Mouse (Mus musculus): Measurements from ENCODE around the gene Zfp87. TPM values are rescaled to one million over a fixed set of nuclear protein-coding genes. Genes with fewer than 3 reads are reported as not detected.

Zfp87 gene
- 25.8 TPM for polyA plus RNA-seq (2015; fragmentation: Illumina TruSeq; extraction: RNeasy Lipid Tissue Mini Kit (QIAGEN cat#74804); ENCODE audit: low read depth, low replicate concordance)

DNA sequence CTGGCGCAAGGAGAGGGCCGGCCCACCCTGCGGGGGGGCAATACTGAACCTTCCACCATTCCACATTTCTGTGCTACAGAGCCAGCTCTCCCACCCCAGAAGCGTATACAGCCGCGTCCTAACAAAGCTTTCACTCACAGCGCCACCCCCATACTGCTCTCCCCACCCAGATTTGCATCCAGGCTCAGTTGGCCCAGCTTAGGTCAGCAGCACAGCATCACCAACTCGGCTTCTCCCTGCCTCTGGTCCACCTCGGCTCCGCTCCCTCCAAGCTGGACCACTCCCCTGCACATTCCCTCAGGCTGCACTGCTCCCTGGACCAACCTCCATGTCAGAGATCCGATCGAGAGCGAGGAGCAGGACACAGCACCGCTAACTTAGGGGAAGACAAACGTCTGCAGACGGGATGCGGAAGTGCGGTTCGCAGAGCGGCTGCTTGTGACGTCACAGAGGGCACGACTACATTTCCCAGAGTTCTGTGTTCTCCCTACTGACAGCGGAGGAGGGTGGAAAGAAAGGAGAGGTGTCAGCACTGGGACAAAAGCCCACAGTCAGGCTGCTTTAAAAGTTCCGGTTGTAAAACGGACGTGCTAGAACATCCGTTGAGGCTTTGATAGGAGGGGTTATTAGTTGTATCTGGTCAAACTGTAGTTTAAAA is at the start of gene Zfp87, which contains the start of gene Gm26965:
Gene Zfp87 (minus strand): TSS at position 425 of the 658 bp plus-strand sequence.
Gene Gm26965 (minus strand): TSS at position 399 of the 658 bp plus-strand sequence.

DNA sequence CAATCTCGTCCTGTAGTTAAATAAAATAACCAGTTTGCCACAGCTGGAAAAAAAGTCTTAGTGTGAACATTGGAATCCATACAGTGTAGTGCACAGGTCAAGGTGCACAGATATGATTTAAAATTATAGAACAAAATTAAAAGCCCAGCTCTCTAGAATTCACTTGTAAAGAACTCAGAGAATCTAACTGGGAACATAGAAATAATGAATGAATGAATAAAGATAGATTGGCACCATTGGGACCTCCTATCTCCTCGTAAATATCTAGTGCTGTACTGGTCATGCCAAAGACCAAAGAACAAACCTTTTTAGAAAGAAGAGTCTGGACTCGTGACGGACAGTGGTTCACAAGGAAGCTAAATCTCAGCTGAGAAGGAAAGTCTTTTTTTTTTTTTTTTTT is 27.8 kb upstream of the Zfp87 start, which contains the start of gene Zfp748:
Gene Zfp748 (minus strand): TSS at position 101 of the 400 bp plus-strand sequence.

DNA sequence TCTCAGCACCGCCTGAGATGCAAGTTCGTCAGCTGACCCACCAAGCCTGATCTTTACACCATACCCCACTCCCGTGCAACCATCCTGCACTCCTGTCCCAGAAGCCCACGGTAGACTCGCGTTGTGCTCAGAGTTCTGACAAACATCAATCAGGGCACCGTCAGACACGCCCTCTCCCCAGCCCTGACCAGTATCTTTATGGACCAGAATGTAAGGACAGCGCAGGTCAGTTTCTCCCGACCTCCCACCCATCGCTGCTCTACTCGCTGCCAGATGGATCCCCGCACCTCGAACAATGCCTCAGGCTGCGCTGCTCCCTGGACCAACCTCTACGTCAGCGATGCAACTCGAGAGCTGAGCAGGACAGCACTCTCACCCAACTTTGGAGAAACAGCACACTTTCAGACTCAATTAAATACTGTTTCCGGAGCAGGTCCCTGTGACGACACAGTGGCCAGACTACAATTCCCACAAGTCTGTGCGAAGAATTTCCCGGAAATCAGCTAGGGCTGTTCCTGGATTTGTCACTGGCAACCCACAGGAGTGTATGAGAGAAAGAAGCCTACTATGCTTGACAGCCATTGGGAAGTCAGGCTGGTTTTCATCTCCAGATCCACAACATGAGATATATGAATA is 25.8 kb downstream of the Zfp87 start, which contains the start of gene Zfp58:
Gene Zfp58 (minus strand): TSS at position 472 of the 636 bp plus-strand sequence.

DNA sequence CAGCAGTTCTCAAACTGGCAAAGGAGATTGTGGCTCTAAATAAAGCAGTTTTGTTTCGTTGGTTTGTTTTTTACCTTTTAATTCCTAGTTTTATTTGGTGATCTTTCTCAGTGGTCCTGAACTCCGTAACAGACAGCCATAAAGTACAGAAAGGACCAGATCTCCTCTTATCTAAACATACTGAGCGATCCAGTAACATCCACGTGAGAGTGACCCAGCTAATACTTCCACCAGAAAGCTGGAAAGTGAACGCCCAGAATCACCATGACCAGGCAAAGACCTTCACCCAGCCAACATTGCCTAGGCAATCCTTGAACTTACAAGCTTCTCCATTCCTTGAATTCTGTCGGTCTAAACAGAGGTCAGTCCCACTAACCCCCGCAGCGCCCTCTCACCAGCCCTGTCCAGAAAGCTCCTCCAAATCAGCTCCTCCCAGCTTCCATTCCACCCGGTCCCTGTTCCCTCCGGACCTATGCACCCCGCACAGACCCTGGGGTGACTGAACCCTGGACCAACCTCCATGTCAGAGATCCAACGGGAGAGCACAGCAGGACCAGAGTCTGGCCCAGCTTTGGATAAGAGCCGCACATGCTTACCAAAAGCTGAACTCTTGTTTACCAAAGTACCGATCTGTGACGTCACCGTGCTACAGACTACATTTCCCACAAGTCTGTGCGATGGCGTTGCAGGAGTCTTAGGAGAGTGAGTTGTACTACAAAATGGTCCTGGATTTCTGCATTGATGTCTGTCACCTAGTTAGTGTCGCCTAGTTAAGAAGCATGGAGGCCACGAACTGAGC is 42.2 kb downstream of the Zfp87 start, which contains the start of gene Zfp874b:
Gene Zfp874b (minus strand): TSS at position 634 of the 799 bp plus-strand sequence.

Other genes starting within 250 kb of the Zfp87 start
- 6.0 TPM for gene Zfp458, start 247.7 kb downstream of the Zfp87 start, polyA plus RNA-seq (2015; fragmentation: Illumina TruSeq; extraction: RNeasy Lipid Tissue Mini Kit (QIAGEN cat#74804); ENCODE audit: low read depth, low replicate concordance)
- gene Zfp457, start 219.7 kb downstream of the Zfp87 start, polyA plus RNA-seq (2015; fragmentation: Illumina TruSeq; extraction: RNeasy Lipid Tissue Mini Kit (QIAGEN cat#74804); ENCODE audit: low read depth, low replicate concordance) = 0.83 TPM
- 2.9 TPM for gene Zfp595, start 193.6 kb downstream of the Zfp87 start, polyA plus RNA-seq (2015; fragmentation: Illumina TruSeq; extraction: RNeasy Lipid Tissue Mini Kit (QIAGEN cat#74804); ENCODE audit: low read depth, low replicate concordance)
- gene Gm28044, start 165.6 kb downstream of the Zfp87 start, polyA plus RNA-seq (2015; fragmentation: Illumina TruSeq; extraction: RNeasy Lipid Tissue Mini Kit (QIAGEN cat#74804); ENCODE audit: low read depth, low replicate concordance) = not detected
- 1.3 TPM for gene Zfp953, start 165.6 kb downstream of the Zfp87 start, polyA plus RNA-seq (2015; fragmentation: Illumina TruSeq; extraction: RNeasy Lipid Tissue Mini Kit (QIAGEN cat#74804); ENCODE audit: low read depth, low replicate concordance)
- not detected for gene Gm28041, start 150.4 kb downstream of the Zfp87 start, polyA plus RNA-seq (2015; fragmentation: Illumina TruSeq; extraction: RNeasy Lipid Tissue Mini Kit (QIAGEN cat#74804); ENCODE audit: low read depth, low replicate concordance)
- 1.5 TPM for gene Zfp456, start 150.4 kb downstream of the Zfp87 start, polyA plus RNA-seq (2015; fragmentation: Illumina TruSeq; extraction: RNeasy Lipid Tissue Mini Kit (QIAGEN cat#74804); ENCODE audit: low read depth, low replicate concordance)
- 3.9 TPM for gene Zfp429, start 126.4 kb downstream of the Zfp87 start, polyA plus RNA-seq (2015; fragmentation: Illumina TruSeq; extraction: RNeasy Lipid Tissue Mini Kit (QIAGEN cat#74804); ENCODE audit: low read depth, low replicate concordance)
- 3.2 TPM for gene Zfp459, start 104.8 kb downstream of the Zfp87 start, polyA plus RNA-seq (2015; fragmentation: Illumina TruSeq; extraction: RNeasy Lipid Tissue Mini Kit (QIAGEN cat#74804); ENCODE audit: low read depth, low replicate concordance)
- 18.4 TPM for gene Zfp874a, start 74.6 kb downstream of the Zfp87 start, polyA plus RNA-seq (2015; fragmentation: Illumina TruSeq; extraction: RNeasy Lipid Tissue Mini Kit (QIAGEN cat#74804); ENCODE audit: low read depth, low replicate concordance)
- gene Zfp874b, start 41.9 kb downstream of the Zfp87 start, polyA plus RNA-seq (2015; fragmentation: Illumina TruSeq; extraction: RNeasy Lipid Tissue Mini Kit (QIAGEN cat#74804); ENCODE audit: low read depth, low replicate concordance) = 14.4 TPM
- 8.9 TPM for gene Zfp58, start 25.6 kb downstream of the Zfp87 start, polyA plus RNA-seq (2015; fragmentation: Illumina TruSeq; extraction: RNeasy Lipid Tissue Mini Kit (QIAGEN cat#74804); ENCODE audit: low read depth, low replicate concordance)
- not detected for gene Gm26965, start within 50 bp of the Zfp87 start, polyA plus RNA-seq (2015; fragmentation: Illumina TruSeq; extraction: RNeasy Lipid Tissue Mini Kit (QIAGEN cat#74804); ENCODE audit: low read depth, low replicate concordance)
- gene Zfp748, start 27.7 kb upstream of the Zfp87 start, polyA plus RNA-seq (2015; fragmentation: Illumina TruSeq; extraction: RNeasy Lipid Tissue Mini Kit (QIAGEN cat#74804); ENCODE audit: low read depth, low replicate concordance) = 10.3 TPM
- 9.4 TPM for gene Zfp729b, start 83.5 kb upstream of the Zfp87 start, polyA plus RNA-seq (2015; fragmentation: Illumina TruSeq; extraction: RNeasy Lipid Tissue Mini Kit (QIAGEN cat#74804); ENCODE audit: low read depth, low replicate concordance)
- not detected for gene Gm49345, start 111.6 kb upstream of the Zfp87 start, polyA plus RNA-seq (2015; fragmentation: Illumina TruSeq; extraction: RNeasy Lipid Tissue Mini Kit (QIAGEN cat#74804); ENCODE audit: low read depth, low replicate concordance)
- 7.8 TPM for gene Zfp729a, start 111.6 kb upstream of the Zfp87 start, polyA plus RNA-seq (2015; fragmentation: Illumina TruSeq; extraction: RNeasy Lipid Tissue Mini Kit (QIAGEN cat#74804); ENCODE audit: low read depth, low replicate concordance)
- gene Zfp738, start 160.9 kb upstream of the Zfp87 start, polyA plus RNA-seq (2015; fragmentation: Illumina TruSeq; extraction: RNeasy Lipid Tissue Mini Kit (QIAGEN cat#74804); ENCODE audit: low read depth, low replicate concordance) = 19.5 TPM
- 10.6 TPM for gene Zfp65, start 203.0 kb upstream of the Zfp87 start, polyA plus RNA-seq (2015; fragmentation: Illumina TruSeq; extraction: RNeasy Lipid Tissue Mini Kit (QIAGEN cat#74804); ENCODE audit: low read depth, low replicate concordance)
- 6.8 TPM for gene Zfp85, start 229.1 kb upstream of the Zfp87 start, polyA plus RNA-seq (2015; fragmentation: Illumina TruSeq; extraction: RNeasy Lipid Tissue Mini Kit (QIAGEN cat#74804); ENCODE audit: low read depth, low replicate concordance)

Data from brain, adult 10 weeks (tissue).